Mouse (Mus musculus) ES-E14 (cell line): ENCODE data around the gene Gm21761.
"Not testable (repeated sequence)": the region's sequence is repeated elsewhere in the genome, so short reads cannot be mapped to it uniquely, and the experiment has no call there.

ENCODE experiments used
- CHD2 ChIP-seq: IDR thresholded peaks from 2 replicates; pipeline ENCODE4 v1.6.1; 2014; ENCODE audit warnings: mild to moderate bottlenecking, low read depth, low read length, inconsistent platforms
- HCFC1 ChIP-seq: IDR thresholded peaks from 2 replicates; pipeline ENCODE4 v1.6.1; 2012; ENCODE audit warnings: low read length, inconsistent platforms, borderline replicate concordance; ENCODE audit not compliant: insufficient read depth
- MAFK ChIP-seq: IDR thresholded peaks from 2 replicates; pipeline ENCODE4 v1.6.1; 2014; ENCODE audit warnings: mild to moderate bottlenecking, low read depth, low read length, inconsistent platforms; ENCODE audit not compliant: insufficient read depth
- ZC3H11A ChIP-seq: IDR thresholded peaks from 2 replicates; pipeline ENCODE4 v1.6.1; 2012; ENCODE audit warnings: low read depth, mild to moderate bottlenecking, inconsistent platforms, low read length, borderline replicate concordance
- ZNF384 ChIP-seq: IDR thresholded peaks from 2 replicates; pipeline ENCODE4 v1.6.1; 2012; ENCODE audit warnings: low read depth, low read length, inconsistent platforms

GRCm38 (mm10) chr13:119864395-119864999, 64.6 kb downstream of the Gm21761 start:
- TF ChIP-seq CHD2, MAFK, HCFC1, ZNF384, ZC3H11A: not testable (repeated sequence)
